Mouse (Mus musculus) gastrocnemius, postnatal 10 days (tissue): Measurements from ENCODE around the gene Metap2. TPM values are rescaled to one million over a fixed set of nuclear protein-coding genes. Genes with fewer than 3 reads are reported as not detected.
A peak's percentile ranks its signal among the peaks of the same experiment; 100 is the strongest.
"Not testable (repeated sequence)": the region's sequence is repeated elsewhere in the genome, so short reads cannot be mapped to it uniquely, and the experiment has no call there.

Experiments
- DNase-seq: peaks from one replicate; pipeline ENCODE4 v3.0.0; 2021; ENCODE audit warnings: mixed read lengths
- total RNA-seq, 2 experiments: library from RNA; stranded (reverse); gene quantifications; 2 replicates each; pipeline ENCODE4 v1.2.3; 2021

The Metap2 gene
- total RNA-seq, 2 experiments from 2014 or later = 200 to 203 TPM

GRCm38 (mm10) chr10:93835115-93835514 lies 61.8 kb downstream of the Metap2 start:
- not testable (repeated sequence) for DNase-seq

GRCm38 (mm10) chr10:93834394-93834745 lies 62.5 kb downstream of the Metap2 start:
- DNase-seq = no peak

GRCm38 (mm10) chr10:93833699-93834393 lies 63.0 kb downstream of the Metap2 start:
- peak; percentile 76 for DNase-seq

- DNase-seq = no peak
Measured at GRCm38 (mm10) chr10:93833370-93833698, 63.6 kb downstream of the Metap2 start.

- DNase-seq = no peak
Measured at GRCm38 (mm10) chr10:93832811-93833210, 64.1 kb downstream of the Metap2 start.

- DNase-seq = no peak
Measured at GRCm38 (mm10) chr10:93831730-93832574, 64.9 kb downstream of the Metap2 start.

- no peak for DNase-seq
Measured at GRCm38 (mm10) chr10:93830931-93831729, 65.8 kb downstream of the Metap2 start, which contains the start of gene Usp44. TSS of gene Usp44 (plus strand) at chr10:93831555.

GRCm38 (mm10) chr10:93829898-93830831 lies 66.7 kb downstream of the Metap2 start:
- no peak for DNase-seq

- peak; percentile 63 for DNase-seq
Measured at GRCm38 (mm10) chr10:93818661-93819060, 78.2 kb downstream of the Metap2 start.

GRCm38 (mm10) chr10:93813755-93814154 lies 83.1 kb downstream of the Metap2 start:
- no peak for DNase-seq

GRCm38 (mm10) chr10:93812774-93813415 lies 84.0 kb downstream of the Metap2 start:
- peak; percentile 84 for DNase-seq

- DNase-seq = no peak
Measured at GRCm38 (mm10) chr10:93812098-93812497, 84.8 kb downstream of the Metap2 start.

- no peak for DNase-seq
Measured at GRCm38 (mm10) chr10:93810590-93811185, 86.2 kb downstream of the Metap2 start.

GRCm38 (mm10) chr10:93809438-93809837 lies 87.5 kb downstream of the Metap2 start:
- not testable (repeated sequence) for DNase-seq

Other genes starting within 250 kb of the Metap2 start
- gene Usp44, start 65.5 kb downstream of the Metap2 start, total RNA-seq = under 1 TPM; 0.47 to 0.61 TPM
- gene Vezt, start 138.7 kb upstream of the Metap2 start, total RNA-seq = 10 to 100 TPM; 24.1 to 28.7 TPM
- gene Fgd6, start 138.9 kb upstream of the Metap2 start, total RNA-seq = 1 to 10 TPM; 2.0 to 3.2 TPM